Mouse (Mus musculus) Patski (cell line): ENCODE results near the gene Xpnpep2. TPM values are rescaled to one million over a fixed set of nuclear protein-coding genes. Genes with fewer than 3 reads are reported as not detected.

Source experiments
- ATAC-seq: fragments of 100-300 bp; one replicate; pipeline ENCODE4 v1.8.0; 2021
- CTCF ChIA-PET: fragments of 350-600 bp; sonication (Branson Sonifier 250); formaldehyde crosslinking; loops from one replicate; lab custom pipeline; 2022; ENCODE audit warnings: inconsistent platforms; lab: Charles Lee
- POLR2A ChIA-PET: fragments of 350-600 bp; sonication (Branson Sonifier 250); formaldehyde crosslinking; loops from one replicate; lab custom pipeline; 2022; ENCODE audit warnings: antibody characterized with exemption, inconsistent platforms; lab: Charles Lee
- DNase-seq: peaks from one replicate; pipeline ENCODE4 v3.0.0-alpha.2; 2011; ENCODE audit warnings: low read depth, low spot score
- H3K27me3 ChIP-seq: fragments of 371-371 bp; one replicate; pipeline ENCODE4 v1.5.1; 2021
- CTCF ChIP-seq: fragments of 100-300 bp; IDR thresholded peaks from one replicate; pipeline ENCODE4 v1.5.1; 2021
- in situ Hi-C: fragments of 300-500 bp; cut with MboI; formaldehyde crosslinking; loops from 3 replicates; pipeline ENCODE4 v1.11.1; 2018; ENCODE audit warnings: low pct_unique_long_range_greater_than_20kb, mixed read lengths
- polyA plus RNA-seq: library from polyadenylated mRNA; unstranded; gene quantifications from one replicate; pipeline ENCODE4 v1.2.3, GENCODE M21; 2021

The Xpnpep2 gene
- polyA plus RNA-seq, 1 experiment from 2014 or later: 0.08 TPM

- peaks cover 9% of the 10 kb centered on the region for H3K27me3 ChIP-seq
- ATAC-seq (no peak), DNase-seq (no peak)
- CTCF ChIA-PET: no interaction called here
- in situ Hi-C loops: no loop called here
- TF ChIP-seq CTCF: no peak
- POLR2A ChIA-PET: no interaction called here
These were observed 61.4 kb downstream of the Xpnpep2 start for GRCm38 (mm10) chrX:48169892-48170291.

DNA sequence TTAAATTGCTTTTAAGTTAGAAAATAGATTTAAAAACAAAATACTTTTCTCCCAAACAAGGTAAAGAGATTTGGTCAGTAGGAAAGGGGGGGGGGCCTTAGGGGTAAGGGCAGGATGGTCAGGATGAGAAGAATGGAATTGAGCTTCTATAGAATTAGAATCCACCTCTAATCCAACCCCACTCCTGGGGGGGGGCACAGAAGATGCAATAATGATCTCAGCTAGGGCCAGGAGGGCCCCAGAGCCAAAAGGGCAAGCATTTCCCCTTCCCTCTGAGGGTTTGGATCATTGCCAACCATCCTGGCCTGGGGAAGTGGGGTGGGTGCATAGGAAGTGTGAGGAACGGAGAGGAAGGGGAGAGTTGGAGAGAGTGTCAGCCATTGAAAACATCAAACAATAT lies 61.8 kb downstream of the Xpnpep2 start:
- DNase-seq (no peak), ATAC-seq (no peak)
- in situ Hi-C loops: no loop called here
- no peak for TF ChIP-seq CTCF
- CTCF ChIA-PET: no interaction called here
- POLR2A ChIA-PET: no interaction called here
- peaks cover 9% of the 10 kb centered on the region for H3K27me3 ChIP-seq

GRCm38 (mm10) chrX:48181844-48182243 lies 73.3 kb downstream of the Xpnpep2 start:
- no peak for ATAC-seq
- no peak for DNase-seq
- in situ Hi-C loops: no loop called here
- ChIA-PET CTCF (no interaction called here), POLR2A (no interaction called here)
- TF ChIP-seq CTCF: no peak
- H3K27me3 ChIP-seq: peaks cover 3% of the 10 kb centered on the region

GRCm38 (mm10) chrX:48184703-48185102 lies 76.2 kb downstream of the Xpnpep2 start:
- CTCF ChIA-PET: interaction anchor here (1.2 kb wide), 1 partner anchor 10 kb away, joined by 3 read pairs; no protein-coding TSS in a partner anchor
- in situ Hi-C loops: no loop called here
- no peak for TF ChIP-seq CTCF
- H3K27me3 ChIP-seq: no peaks in the 10 kb centered on the region
- POLR2A ChIA-PET: no interaction called here
- ATAC-seq: no peak
- DNase-seq: no peak

Other genes starting within 250 kb of the Xpnpep2 start
- 0.04 TPM for gene Smarca1, start 215.8 kb upstream of the Xpnpep2 start, polyA plus RNA-seq
- gene Ocrl, start 196.3 kb upstream of the Xpnpep2 start, polyA plus RNA-seq: 24.3 TPM
- 2.3 TPM for gene Apln, start 73.9 kb upstream of the Xpnpep2 start, polyA plus RNA-seq
- gene Sash3, start 37.7 kb downstream of the Xpnpep2 start, polyA plus RNA-seq: not detected
- gene Zdhhc9, start 100.2 kb downstream of the Xpnpep2 start, polyA plus RNA-seq: 16.2 TPM
- gene Utp14a, start 148.1 kb downstream of the Xpnpep2 start, polyA plus RNA-seq: 18.3 TPM
- gene Bcorl1, start 232.6 kb downstream of the Xpnpep2 start, polyA plus RNA-seq: 11.1 TPM